Comparison of ENCODE assay signal across 8 mouse cellular contexts in genomic region chr3:36688874-36689273, GRCm38 (mm10). TPM values are rescaled to one million over a fixed set of nuclear protein-coding genes. Genes with fewer than 3 reads are reported as not detected.
DNase-seq lines count a peak whose midpoint lies in the region; ATAC-seq and TF ChIP-seq lines count a peak whose summit lies in the region.

No protein-coding gene starts in this region.

- peaks cover 35% of the 10 kb centered on the region for H3K27me3 ChIP-seq in small intestine, adult 2 months (ENCODE audit: control insufficient read depth, insufficient read depth, low read length)

- ATAC-seq in common myeloid progenitor, adult 5-6 weeks (replicated peaks; ENCODE audit: low read depth, poor library complexity, severe bottlenecking), result peak; percentile 81
- ATAC-seq in erythroid progenitor cell, adult 5-6 weeks (replicated peaks; ENCODE audit: low FRiP score, poor library complexity, severe bottlenecking), result no peak

- H3K36me3 ChIP-seq in small intestine, adult 2 months (ENCODE audit: control insufficient read depth, insufficient read depth, low read length), result no peaks in the 10 kb centered on the region

- no peak for TF ChIP-seq POLR2A in small intestine, adult 2 months (IDR thresholded peaks at IDR 0.05; ENCODE audit: low read depth, low read length)

- H3K4me1 ChIP-seq in small intestine, adult 2 months (ENCODE audit: control insufficient read depth, insufficient read depth, insufficient read length, low read length), result peaks cover 11% of the 10 kb centered on the region

- WGBS in small intestine, adult 2 months, result 6% methylated on average over 21 of the region's 21 CpGs

- no peak overlapping the region for H3K27ac ChIP-seq in small intestine, adult 2 months (ENCODE audit: insufficient read depth, low read depth, low read length)

- TF ChIP-seq CTCF in small intestine, adult 2 months (IDR thresholded peaks at IDR 0.05; ENCODE audit: extremely low read depth, insufficient read length, insufficient replicate concordance, low read depth, low read length), result peak; percentile 55; the same call in 1 of the 2 replicates

- intact Hi-C loops in left cerebral cortex, postnatal 14 days (cut with DNase I), result no loop called here

- peak; percentile 81 for DNase-seq in adrenal gland, postnatal 10 days
- peak; percentile 36 for DNase-seq in gastrocnemius, postnatal 25 days
- DNase-seq in induced T-regulatory cell, adult 2 months (ENCODE audit: low read depth), result peak; percentile 38
- peak; percentile 48 to 61 for DNase-seq in left cerebral cortex, postnatal 14 days (ENCODE audit: low spot score in 2 of 2)
- peak; percentile 87 for DNase-seq in mesoderm, embryonic 11.5 days (ENCODE audit: low read depth, low spot score)

- peak overlapping the region; percentile 63 for H3K4me3 ChIP-seq in small intestine, adult 2 months (ENCODE audit: low read depth, low read length)

RNA-seq across cellular contexts. Expression of gene Trpc3, which starts 1.1 kb away (rescaled TPM):
- 1 to 10 TPM; 3.1 to 4.7 TPM for total RNA-seq in adrenal gland, postnatal 10 days (2021)
- total RNA-seq in common myeloid progenitor, adult 5-6 weeks (2017), result not detected in 2 replicates
- total RNA-seq in gastrocnemius, postnatal 25 days (2021), result 1 to 10 TPM; 2.2 to 2.6 TPM
- 10 to 100 TPM; 22.4 to 31.3 TPM for total RNA-seq in left cerebral cortex, postnatal 14 days (2021)
- polyA plus RNA-seq in small intestine, adult 2 months (2012; rRNA removed), result 0.67 and 0.72 TPM in 2 replicates
- total RNA-seq in erythroid progenitor cell, adult 5-6 weeks (2015; ENCODE audit: low replicate concordance), result not detected in 2 replicates
- not detected in 2 replicates for total RNA-seq in erythroid progenitor cell, adult 5-6 weeks (2017; ENCODE audit: low replicate concordance)

Comparison
In these comparisons a context has a peak if more than half of its experiments do, and no peak if none do; other contexts are left out.
1. DNase-seq: peak in every context shown above with its lines; median percentile 87 in mesoderm, embryonic 11.5 days; 81 in adrenal gland, postnatal 10 days; 54 in left cerebral cortex, postnatal 14 days; 38 in induced T-regulatory cell, adult 2 months; 36 in gastrocnemius, postnatal 25 days.
2. RNA of gene Trpc3, which starts 1.1 kb away (total RNA-seq): 22.4 to 31.3 TPM in left cerebral cortex, postnatal 14 days; 3.1 to 4.7 TPM in adrenal gland, postnatal 10 days, 2.2 to 2.6 TPM in gastrocnemius, postnatal 25 days, not detected in common myeloid progenitor, adult 5-6 weeks and not detected in erythroid progenitor cell, adult 5-6 weeks; every median in the first group is over 4 times any median in the second.